Mouse (Mus musculus) lung, postnatal 0 days (tissue): ENCODE measurements around the gene Tctn1.

Source experiments
- CTCF ChIP-seq: IDR thresholded peaks from 2 replicates; pipeline ENCODE4 v1.5.1; 2016; ENCODE audit warnings: antibody characterized with exemption, mild to moderate bottlenecking
- EP300 ChIP-seq: IDR thresholded peaks from 2 replicates; pipeline ENCODE4 v1.6.1; 2016; ENCODE audit warnings: antibody characterized with exemption, mild to moderate bottlenecking, control low read depth

- no peak for TF ChIP-seq CTCF
- TF ChIP-seq EP300: no peak
These were observed 31.1 kb downstream of the Tctn1 start for GRCm38 (mm10) chr5:122233077-122233581.
